Mouse (Mus musculus): ENCODE measurements around the gene Rpsa.

DNA sequence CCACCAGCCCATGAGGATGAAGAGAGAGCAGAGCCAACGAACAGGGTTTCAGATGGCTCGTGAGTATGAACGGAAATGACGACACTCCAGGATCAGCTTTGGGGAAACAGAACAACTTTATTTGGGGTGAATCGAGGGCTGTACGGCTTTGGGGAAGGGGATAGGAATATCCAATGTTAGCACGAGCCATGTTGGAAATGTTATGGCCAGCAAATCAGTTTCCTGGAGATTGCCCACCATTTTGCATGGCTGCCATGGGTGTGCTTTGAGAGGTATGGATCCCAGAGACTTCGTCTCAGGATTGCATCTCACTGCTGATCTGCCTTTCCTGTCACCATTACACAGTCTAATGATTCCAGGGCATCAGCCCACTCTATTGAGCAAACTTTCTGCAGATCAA is 28.2 kb upstream of the Rpsa start:
- TF ChIP-seq EP300 (IDR thresholded peaks at IDR 0.05; ENCODE audit: low read length) = no peak
- no peak for TF ChIP-seq ZC3H11A (IDR thresholded peaks at IDR 0.05; ENCODE audit: low read depth, low read length)
- TF ChIP-seq POLR2A (IDR thresholded peaks at IDR 0.05; ENCODE audit: low read depth, low read length) = no peak
- TF ChIP-seq NRF1 (IDR thresholded peaks at IDR 0.05; ENCODE audit: low read depth, low read length) = no peak
- no peak for TF ChIP-seq KAT2A (IDR thresholded peaks at IDR 0.05; ENCODE audit: insufficient replicate concordance, low read length)
